Mouse (Mus musculus): ENCODE measurements around the gene Inpp5f.

DNA sequence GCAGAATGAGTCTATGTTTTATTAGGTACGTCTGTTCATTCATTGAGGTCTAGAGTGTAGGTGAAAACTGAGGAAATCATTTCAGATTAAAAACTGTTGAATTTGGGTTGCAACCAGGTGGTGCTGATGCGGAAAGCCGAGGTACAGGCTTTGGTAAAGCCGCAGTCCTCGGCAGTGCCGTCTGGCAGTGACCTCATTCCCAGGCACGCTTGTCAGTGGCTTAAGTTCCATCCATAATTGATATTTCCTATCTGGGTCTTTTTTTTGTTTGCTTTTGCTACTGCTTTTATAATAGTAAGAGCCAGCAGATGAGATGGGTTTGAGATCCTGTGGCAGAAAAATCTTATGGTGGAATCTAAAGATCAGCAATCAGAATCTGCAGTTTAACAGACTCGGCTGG lies 78.2 kb downstream of the Inpp5f start:
- TF ChIP-seq CTCF (IDR thresholded peaks at IDR 0.05) (no peak), POLR2A (IDR thresholded peaks at IDR 0.05; ENCODE audit: insufficient read depth, low read depth, low read length) (no peak)

Data from heart, adult 2 months (tissue).